Mouse (Mus musculus): ENCODE measurements at regions not wholly inside any gene's neighbourhood (a gene's known extent, or its start where the extent isn't known, plus 50 kb on each side); places are given as distances from the start of the nearest gene placed in this dataset.

- TF ChIP-seq CTCF (IDR thresholded peaks at IDR 0.05; ENCODE audit: low read depth) (no peak), EP300 (optimal IDR thresholded peaks at IDR 0.05) (no peak)
These were observed 117.1 kb downstream of the Spata18 start for GRCm38 (mm10) chr5:73768253-73768652.

Measured in stomach, postnatal 0 days (tissue).